ENCODE assay signal across 18 mouse cellular contexts in genomic region chr7:38188281-38189075, GRCm38 (mm10). TPM values are rescaled to one million over a fixed set of nuclear protein-coding genes. Genes with fewer than 3 reads are reported as not detected.
DNase-seq lines count a peak whose midpoint lies in the region; ATAC-seq and TF ChIP-seq lines count a peak whose summit lies in the region.
"Had no signal": no experiment of that assay in that cellular context is flagged by ENCODE, and none has a peak within 500 bp of the region (broad histone marks: within the 10 kb centered on the region; RNA-seq: fewer than 3 reads in every experiment).

No protein-coding gene starts in this region.

- TF ChIP-seq POLR2A in kidney, adult 2 months (IDR thresholded peaks at IDR 0.05; ENCODE audit: low read depth, low read length): no peak
- no peak for TF ChIP-seq POLR2A in thymus, adult 2 months (IDR thresholded peaks at IDR 0.05; ENCODE audit: control insufficient read depth, extremely low read depth, insufficient read depth, low read length, poor library complexity)

- H3K36me3 ChIP-seq in kidney, embryonic 15.5 days: peaks cover 7% of the 10 kb centered on the region; the same call in 1 of the 2 replicates
- no peaks in the 10 kb centered on the region for H3K36me3 ChIP-seq in kidney, adult 2 months (ENCODE audit: control insufficient read depth, insufficient read depth, low read length)
- no peaks in the 10 kb centered on the region for H3K36me3 ChIP-seq in thymus, adult 2 months (ENCODE audit: control insufficient read depth, insufficient read depth, low read length)
- H3K36me3 ChIP-seq in liver, embryonic 11.5 days (ENCODE audit: control insufficient read depth, insufficient read depth, low read length): no peaks in the 10 kb centered on the region
- H3K36me3 ChIP-seq: hindbrain, embryonic 15.5 days had no signal

- H3K27me3 ChIP-seq in kidney, embryonic 15.5 days: no peaks in the 10 kb centered on the region
- no peaks in the 10 kb centered on the region for H3K27me3 ChIP-seq in kidney, adult 2 months (replicated peaks; ENCODE audit: control insufficient read depth, insufficient read depth, low read length)
- no peaks in the 10 kb centered on the region for H3K27me3 ChIP-seq in thymus, adult 2 months (ENCODE audit: control insufficient read depth, insufficient read depth, low read length)
- no peaks in the 10 kb centered on the region for H3K27me3 ChIP-seq in liver, embryonic 11.5 days (replicated peaks; ENCODE audit: control insufficient read depth, insufficient read depth, low read length)
- H3K27me3 ChIP-seq: forebrain, embryonic 13.5 days; hindbrain, embryonic 15.5 days; midbrain, embryonic 12.5 days; neural tube, embryonic 15.5 days had no signal

- no peak overlapping the region for H3K4me2 ChIP-seq in kidney, embryonic 15.5 days
- no peak overlapping the region for H3K4me2 ChIP-seq in liver, embryonic 11.5 days
- H3K4me2 ChIP-seq: forebrain, embryonic 13.5 days; hindbrain, embryonic 15.5 days; midbrain, embryonic 12.5 days; neural tube, embryonic 15.5 days had no signal

- peaks cover 14% of the 10 kb centered on the region for H3K4me1 ChIP-seq in kidney, embryonic 15.5 days
- H3K4me1 ChIP-seq in kidney, adult 2 months (ENCODE audit: control insufficient read depth, insufficient read depth, low read length): 0 out of 2 replicates have a peak, but pooled peaks cover 2% of the 10 kb centered on the region
- H3K4me1 ChIP-seq in thymus, adult 2 months (replicated peaks; ENCODE audit: control insufficient read depth, insufficient read depth, low read length): peaks cover 42% of the 10 kb centered on the region
- H3K4me1 ChIP-seq in liver, embryonic 11.5 days (replicated peaks; ENCODE audit: control insufficient read depth, insufficient read depth, low read length): peaks cover 7% of the 10 kb centered on the region

- H3K4me3 ChIP-seq in kidney, embryonic 15.5 days (replicated peaks): no peak overlapping the region
- no peak overlapping the region for H3K4me3 ChIP-seq in kidney, adult 2 months (ENCODE audit: insufficient read depth, low read depth, low read length)
- H3K4me3 ChIP-seq in thymus, adult 2 months (ENCODE audit: control insufficient read depth, insufficient read depth, low read length): no peak overlapping the region
- no peak overlapping the region for H3K4me3 ChIP-seq in liver, embryonic 11.5 days (ENCODE audit: low read depth, low read length)
- H3K4me3 ChIP-seq: embryonic facial prominence, embryonic 10.5 days; forebrain, embryonic 13.5 days; heart, adult 2 months; hindbrain, embryonic 15.5 days; midbrain, embryonic 12.5 days; myocyte; neural tube, embryonic 15.5 days had no signal

- WGBS in kidney, embryonic 15.5 days: 92% methylated on average over 8 of the region's 8 CpGs
- 91% methylated on average over 8 of the region's 8 CpGs for WGBS in kidney, adult 2 months
- 94% methylated on average over 8 of the region's 8 CpGs for WGBS in thymus, adult 2 months
- 79% methylated on average over 8 of the region's 8 CpGs for WGBS in liver, embryonic 11.5 days

- H3K9ac ChIP-seq in kidney, embryonic 15.5 days: no peak overlapping the region
- no peak overlapping the region for H3K9ac ChIP-seq in liver, embryonic 11.5 days (ENCODE audit: low read depth, low read length)
- H3K9ac ChIP-seq: forebrain, embryonic 13.5 days; hindbrain, embryonic 15.5 days; midbrain, embryonic 12.5 days; neural tube, embryonic 15.5 days had no signal

- TF ChIP-seq CTCF in kidney, adult 2 months (conservative IDR thresholded peaks at IDR 0.05; ENCODE audit: insufficient read depth, insufficient read length, low read depth, low read length): no peak
- TF ChIP-seq CTCF in thymus, adult 2 months (IDR thresholded peaks at IDR 0.05; ENCODE audit: borderline replicate concordance, control insufficient read depth, extremely low read depth, insufficient read depth, low read length, poor library complexity): no peak

- no peak for DNase-seq in kidney, adult 2 months
- DNase-seq in thymus, adult 2 months: no peak
- DNase-seq in thymus, adult 18-20 months: no peak
- no peak for DNase-seq in liver, embryonic 11.5 days (ENCODE audit: low spot score)
- no peak for DNase-seq in Muller cell, postnatal 12 days (ENCODE audit: inconsistent ontology term)
- no peak for DNase-seq in frontal cortex, postnatal 14 days (ENCODE audit: low spot score in 2 of 2)
- no peak for DNase-seq in right cerebral cortex, postnatal 14 days
- DNase-seq: gastrocnemius, postnatal 14 days; heart, postnatal 36 days had no signal

- H3K27ac ChIP-seq in kidney, embryonic 15.5 days: peak overlapping the region; percentile 75
- H3K27ac ChIP-seq in kidney, adult 2 months (ENCODE audit: insufficient read depth, low read depth, low read length): no peak overlapping the region
- peak overlapping the region; percentile 90 for H3K27ac ChIP-seq in thymus, adult 2 months (ENCODE audit: control insufficient read depth, insufficient read depth, low read length)
- H3K27ac ChIP-seq in liver, embryonic 11.5 days (ENCODE audit: low read depth, low read length): 0 out of 2 replicates have a peak overlapping the region, but pooled peaks have one; percentile 46
- H3K27ac ChIP-seq: embryonic facial prominence, embryonic 10.5 days; forebrain, embryonic 13.5 days; heart, adult 2 months; hindbrain, embryonic 15.5 days; midbrain, embryonic 12.5 days; neural tube, embryonic 15.5 days had no signal

- H3K9me3 ChIP-seq in kidney, embryonic 15.5 days (replicated peaks): no peaks in the 10 kb centered on the region
- no peaks in the 10 kb centered on the region for H3K9me3 ChIP-seq in liver, embryonic 11.5 days (ENCODE audit: control insufficient read depth, low read length)
- H3K9me3 ChIP-seq: embryonic facial prominence, embryonic 10.5 days; forebrain, embryonic 13.5 days; hindbrain, embryonic 15.5 days; midbrain, embryonic 12.5 days; neural tube, embryonic 15.5 days had no signal

- no peak for ATAC-seq in kidney, embryonic 15.5 days (replicated peaks; ENCODE audit: low FRiP score)
- no peak for ATAC-seq in liver, embryonic 11.5 days (replicated peaks; ENCODE audit: low FRiP score)
- ATAC-seq: forebrain, embryonic 13.5 days; intestine, embryonic 16.5 days had no signal

RNA-seq across cellular contexts. Expression of gene 1600014C10Rik, which starts 5.5 kb away (rescaled TPM):
- 14.5 and 17.4 TPM in 2 replicates for polyA plus RNA-seq in kidney, embryonic 15.5 days (2015; fragmentation: Nextera tagmentation; extraction: Ambion mirVana)
- 31.0 and 39.7 TPM in 2 replicates for polyA plus RNA-seq in kidney, adult 2 months (2012; rRNA removed)
- polyA plus RNA-seq in thymus, adult 2 months (2012; rRNA removed): 30.9 and 44.8 TPM in 2 replicates
- polyA plus RNA-seq in liver, embryonic 11.5 days (2014; fragmentation: Nextera tagmentation; extraction: Ambion mirVana): 11.9 and 12.4 TPM in 2 replicates

RNA-seq across cellular contexts. Expression of gene Plekhf1, which starts 39.3 kb away (rescaled TPM):
- 5.0 and 5.4 TPM in 2 replicates for polyA plus RNA-seq in kidney, embryonic 15.5 days (2015; fragmentation: Nextera tagmentation; extraction: Ambion mirVana)
- 6.3 and 6.4 TPM in 2 replicates for polyA plus RNA-seq in kidney, adult 2 months (2012; rRNA removed)
- 5.8 and 6.2 TPM in 2 replicates for polyA plus RNA-seq in thymus, adult 2 months (2012; rRNA removed)
- polyA plus RNA-seq in liver, embryonic 11.5 days (2014; fragmentation: Nextera tagmentation; extraction: Ambion mirVana): 0.67 and 1.2 TPM in 2 replicates
